Mouse (Mus musculus): ENCODE data around the gene Mfrp.

DNA sequence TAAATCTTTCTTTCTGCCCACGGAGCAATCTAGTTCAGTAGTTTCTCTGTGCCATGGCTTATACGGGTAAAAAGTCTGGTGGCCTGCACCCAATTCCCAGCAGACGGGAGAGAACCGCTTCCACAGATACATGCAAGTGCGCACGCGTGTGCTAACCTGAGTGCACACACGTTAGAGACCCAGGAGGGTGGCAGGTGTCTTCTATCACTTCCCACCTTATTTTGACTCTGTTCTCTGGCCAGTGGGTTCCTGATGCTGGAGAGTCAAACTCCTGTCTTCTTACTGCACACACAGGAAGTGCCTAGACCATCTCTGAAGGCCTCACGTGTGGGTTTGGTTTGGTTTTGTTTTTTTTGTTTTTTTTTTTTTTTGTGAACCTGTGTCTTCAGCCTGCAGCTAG is 14.1 kb downstream of the Mfrp start:
- TF ChIP-seq CTCF (IDR thresholded peaks at IDR 0.05 in 2 of 3, conservative IDR thresholded peaks at IDR 0.05 in 1 of 3; ENCODE audit: control insufficient read depth in 1 of 3, insufficient read depth in 1 of 3, low read depth in 2 of 3, low read length in 3 of 3, poor library complexity in 1 of 3, severe bottlenecking in 1 of 3) (no peak), EP300 (IDR thresholded peaks at IDR 0.05; ENCODE audit: low read depth in 1 of 2, low read length in 2 of 2) (no peak), GATA1 (IDR thresholded peaks at IDR 0.05; ENCODE audit: low read depth, low read length) (no peak), HCFC1 (IDR thresholded peaks at IDR 0.05; ENCODE audit: low read depth, low read length) (no peak), POLR2AphosphoS2 (IDR thresholded peaks at IDR 0.05; ENCODE audit: low read length) (no peak), E2F4 (IDR thresholded peaks at IDR 0.05; ENCODE audit: borderline replicate concordance, low read depth, low read length) (no peak), MAFK (IDR thresholded peaks at IDR 0.05; ENCODE audit: borderline replicate concordance, low read depth, low read length) (no peak), MYC (IDR thresholded peaks at IDR 0.05; ENCODE audit: low read depth, low read length) (no peak), NRF1 (IDR thresholded peaks at IDR 0.05; ENCODE audit: insufficient read depth, low read depth, low read length, poor library complexity, severe bottlenecking) (no peak), USF2 (IDR thresholded peaks at IDR 0.05; ENCODE audit: borderline replicate concordance in 1 of 2, insufficient read depth in 1 of 2, low read depth in 1 of 2, low read length in 2 of 2) (no peak), POLR2A (IDR thresholded peaks at IDR 0.05; ENCODE audit: control insufficient read depth in 1 of 2, insufficient read depth in 1 of 2, low read depth in 1 of 2, low read length in 2 of 2, poor library complexity in 1 of 2) (no peak), JUND (IDR thresholded peaks at IDR 0.05; ENCODE audit: low read depth, low read length) (no peak), USF1 (IDR thresholded peaks at IDR 0.05; ENCODE audit: low read depth, low read length) (no peak)
